Mouse (Mus musculus): Measurements from ENCODE around the gene Ippk. TPM values are rescaled to one million over a fixed set of nuclear protein-coding genes. Genes with fewer than 3 reads are reported as not detected.

Ippk gene
- 13.9 and 14.3 TPM in 2 replicates for polyA plus RNA-seq (2015; fragmentation: Nextera tagmentation; extraction: Ambion mirVana)

DNA sequence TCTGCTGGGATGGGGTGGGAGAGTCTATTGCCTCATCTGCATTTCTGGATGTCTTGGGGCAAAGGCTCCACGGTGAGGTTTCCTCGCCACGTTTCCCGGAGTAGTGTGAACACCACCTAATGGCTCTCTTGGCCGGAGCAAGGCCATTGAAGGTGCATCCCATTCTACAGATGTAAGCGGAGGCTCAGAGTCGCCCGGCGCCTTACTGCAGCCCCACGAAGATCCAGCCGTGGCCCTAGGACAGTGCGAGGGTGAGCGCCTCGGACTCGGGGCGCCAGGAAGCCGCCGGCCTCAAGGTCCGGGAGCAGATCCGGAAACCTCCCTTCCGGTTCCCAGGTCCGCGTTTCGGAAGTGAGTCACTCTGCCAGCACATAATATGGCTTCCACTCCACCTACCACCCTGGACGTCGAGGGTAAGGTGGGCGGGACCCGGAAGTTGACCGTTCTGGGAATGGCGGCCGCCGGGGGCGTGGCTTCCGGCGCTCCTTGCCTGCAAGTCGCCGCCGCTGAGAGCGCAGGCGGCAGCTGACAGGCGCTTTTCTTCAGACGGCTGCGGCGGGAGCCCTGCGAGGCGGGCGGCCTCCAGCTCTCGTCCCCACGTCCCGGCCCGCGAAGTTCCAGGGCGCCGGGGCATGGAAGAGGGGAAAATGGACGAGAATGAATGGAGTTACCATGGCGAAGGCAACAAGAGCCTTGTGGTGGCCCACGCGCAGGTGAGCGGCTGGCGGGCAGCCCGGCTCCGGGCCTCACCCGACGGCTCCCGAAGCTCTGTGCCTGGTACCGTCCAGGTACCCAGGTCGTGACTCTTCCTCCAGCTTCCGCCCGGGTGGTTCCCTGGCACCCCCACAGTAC is at the start of gene Ippk:
TSS of gene Ippk (plus strand) at position 496 of the 852 bp plus-strand sequence.
- under 1% methylated on average over 69 of the region's 69 CpGs for WGBS
- Histone ChIP-seq H3K4me1 (peaks cover 23% of the 10 kb centered on the region), H3K27me3 (no peaks in the 10 kb centered on the region), H3K4me2 (replicated peaks) (peak within 1 kb of the TSS; percentile 96), H3K36me3 (0 out of 2 replicates have a peak, but pooled peaks cover 4% of the 10 kb centered on the region), H3K9me3 (no peaks in the 10 kb centered on the region), H3K9ac (peak within 1 kb of the TSS; percentile 84), H3K4me3 (peak within 1 kb of the TSS; percentile 87), H3K27ac (peak within 1 kb of the TSS; percentile 72)
- ATAC-seq (ENCODE audit: low FRiP score, low read depth), result peak; percentile 99

- Histone ChIP-seq H3K4me1 (peaks cover 9% of the 10 kb centered on the region), H3K36me3 (peaks cover 61% of the 10 kb centered on the region), H3K27ac (peak overlapping the region; percentile 23; the same call in 1 of the 2 replicates), H3K9ac (peak overlapping the region; percentile 35; the same call in 1 of the 2 replicates), H3K4me2 (replicated peaks) (no peak overlapping the region), H3K27me3 (no peaks in the 10 kb centered on the region), H3K4me3 (no peak overlapping the region), H3K9me3 (no peaks in the 10 kb centered on the region)
- 15% methylated on average over 3 of the region's 3 CpGs for WGBS
- no peak for ATAC-seq (ENCODE audit: low FRiP score, low read depth)
Observed at GRCm38 (mm10) chr13:49371428-49371899, 49.6 kb upstream of the Ippk start.

DNA sequence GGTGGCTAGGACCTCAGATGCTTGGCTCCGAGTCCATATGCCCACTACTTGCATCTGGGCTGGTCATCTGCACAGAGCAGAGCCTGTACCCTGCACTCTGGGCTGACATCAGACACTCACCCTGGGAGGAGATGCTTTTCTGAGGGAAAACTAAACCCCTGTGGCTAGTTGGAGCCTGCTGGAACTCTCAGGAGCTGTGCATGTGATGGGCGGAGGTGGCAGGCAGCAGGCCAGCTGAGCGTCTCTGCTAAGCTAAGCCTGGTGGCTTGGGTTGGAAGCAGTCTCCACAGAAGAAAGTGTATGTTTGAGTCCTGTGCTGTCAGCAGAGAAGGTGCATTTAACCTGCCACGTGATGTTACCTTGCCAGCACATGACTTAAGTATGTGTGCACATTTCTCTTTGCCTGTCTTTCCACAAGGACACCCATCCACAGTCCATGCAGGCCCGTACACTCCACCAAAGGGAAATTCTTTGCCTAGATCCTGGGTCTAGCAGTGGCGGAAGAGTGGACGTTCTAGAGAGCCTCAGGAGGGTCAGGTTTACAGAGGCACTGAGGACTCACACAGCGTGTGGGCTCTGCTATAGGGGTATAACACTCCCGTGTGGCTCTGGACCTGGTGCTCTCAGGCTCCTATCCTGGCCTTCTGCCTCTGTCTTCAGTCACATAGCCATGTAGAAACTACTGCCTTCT is 48.5 kb upstream of the Ippk start:
- Histone ChIP-seq H3K4me2 (replicated peaks) (no peak overlapping the region), H3K9me3 (no peaks in the 10 kb centered on the region), H3K27me3 (no peaks in the 10 kb centered on the region), H3K4me3 (no peak overlapping the region), H3K9ac (no peak overlapping the region), H3K4me1 (peaks cover 9% of the 10 kb centered on the region), H3K36me3 (peaks cover 71% of the 10 kb centered on the region), H3K27ac (no peak overlapping the region)
- 88% methylated on average over 9 of the region's 9 CpGs for WGBS
- ATAC-seq (ENCODE audit: low FRiP score, low read depth), result no peak

DNA sequence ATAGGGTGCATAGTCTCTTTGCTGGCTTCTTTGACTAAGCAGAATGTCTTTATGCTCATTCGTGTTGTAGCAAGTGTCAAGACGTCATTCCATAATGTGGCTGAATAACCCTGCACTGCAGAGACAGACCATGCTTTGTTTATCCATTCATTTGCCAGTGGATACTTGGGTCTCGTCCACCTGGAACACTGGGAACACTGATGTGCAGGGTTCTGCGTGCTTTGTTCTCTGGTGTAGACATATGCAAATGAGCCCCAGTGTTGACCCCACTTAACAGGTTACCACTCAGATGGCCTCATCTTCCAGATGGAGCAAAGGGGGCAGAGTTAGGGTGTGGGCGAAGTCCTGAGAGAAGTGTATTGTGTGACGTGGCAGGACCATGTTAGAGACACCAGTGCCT is 46.7 kb upstream of the Ippk start:
- no peak overlapping the region for H3K27ac ChIP-seq
- H3K4me1 ChIP-seq, result peaks cover 9% of the 10 kb centered on the region
- H3K4me2 ChIP-seq (replicated peaks), result no peak overlapping the region
- WGBS, result 78% methylated on average over 6 of the region's 6 CpGs
- H3K9me3 ChIP-seq, result no peaks in the 10 kb centered on the region
- H3K9ac ChIP-seq, result no peak overlapping the region
- ATAC-seq (ENCODE audit: low FRiP score, low read depth), result no peak
- no peaks in the 10 kb centered on the region for H3K27me3 ChIP-seq
- no peak overlapping the region for H3K4me3 ChIP-seq
- H3K36me3 ChIP-seq, result peaks cover 86% of the 10 kb centered on the region

- peaks cover 9% of the 10 kb centered on the region for H3K4me1 ChIP-seq
- 78% methylated on average over 6 of the region's 6 CpGs for WGBS
- ATAC-seq (ENCODE audit: low FRiP score, low read depth), result no peak
- H3K27me3 ChIP-seq, result no peaks in the 10 kb centered on the region
- no peak overlapping the region for H3K4me3 ChIP-seq
- H3K4me2 ChIP-seq (replicated peaks), result no peak overlapping the region
- H3K9me3 ChIP-seq, result no peaks in the 10 kb centered on the region
- H3K9ac ChIP-seq, result no peak overlapping the region
- H3K36me3 ChIP-seq, result peaks cover 86% of the 10 kb centered on the region
- no peak overlapping the region for H3K27ac ChIP-seq
Observed at GRCm38 (mm10) chr13:49374730-49375129, 46.3 kb upstream of the Ippk start.

- Histone ChIP-seq H3K36me3 (peaks cover 89% of the 10 kb centered on the region), H3K27ac (no peak overlapping the region), H3K4me3 (no peak overlapping the region), H3K9me3 (no peaks in the 10 kb centered on the region), H3K9ac (no peak overlapping the region), H3K4me1 (no peaks in the 10 kb centered on the region), H3K4me2 (replicated peaks) (no peak overlapping the region), H3K27me3 (no peaks in the 10 kb centered on the region)
- no peak for ATAC-seq (ENCODE audit: low FRiP score, low read depth)
- 87% methylated on average over 6 of the region's 6 CpGs for WGBS
Observed at GRCm38 (mm10) chr13:49377608-49378007, 43.4 kb upstream of the Ippk start.

GRCm38 (mm10) chr13:49379301-49379700 is 41.7 kb upstream of the Ippk start:
- Histone ChIP-seq H3K4me3 (no peak overlapping the region), H3K4me2 (replicated peaks) (no peak overlapping the region), H3K9ac (no peak overlapping the region), H3K27ac (no peak overlapping the region), H3K4me1 (no peaks in the 10 kb centered on the region), H3K9me3 (no peaks in the 10 kb centered on the region), H3K27me3 (no peaks in the 10 kb centered on the region), H3K36me3 (peaks cover 100% of the 10 kb centered on the region)
- ATAC-seq (ENCODE audit: low FRiP score, low read depth), result no peak
- 96% methylated on average over 20 of the region's 20 CpGs for WGBS

DNA sequence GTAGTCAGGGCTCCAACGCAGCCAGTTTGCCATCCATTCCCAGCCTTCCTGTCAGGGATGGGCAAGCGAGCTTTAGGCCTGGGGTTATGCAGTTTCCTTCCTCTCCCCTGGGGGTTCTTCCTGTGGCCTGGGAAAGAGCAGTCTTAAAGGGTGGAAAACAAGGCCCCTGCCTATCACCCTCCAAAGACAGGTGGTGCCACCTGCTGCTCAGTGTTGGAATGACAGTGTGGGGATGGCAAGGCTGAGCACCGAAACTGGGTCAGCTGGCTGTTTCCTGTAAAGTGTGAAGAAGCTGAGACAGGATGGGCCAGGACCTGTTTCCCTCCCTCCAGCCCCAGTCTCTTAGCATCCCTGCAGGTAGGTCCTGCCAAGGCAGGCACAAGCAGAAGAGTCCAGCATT is 39.8 kb upstream of the Ippk start:
- no peaks in the 10 kb centered on the region for H3K4me1 ChIP-seq
- 0 out of 2 replicates have a peak, but pooled peaks have one; percentile 32 for ATAC-seq (ENCODE audit: low FRiP score, low read depth)
- peaks cover 97% of the 10 kb centered on the region for H3K36me3 ChIP-seq
- H3K9me3 ChIP-seq, result no peaks in the 10 kb centered on the region
- H3K27me3 ChIP-seq, result no peaks in the 10 kb centered on the region
- no peak overlapping the region for H3K4me3 ChIP-seq
- H3K27ac ChIP-seq, result no peak overlapping the region
- H3K9ac ChIP-seq, result no peak overlapping the region
- WGBS, result 26% methylated on average over 3 of the region's 3 CpGs
- H3K4me2 ChIP-seq (replicated peaks), result no peak overlapping the region

DNA sequence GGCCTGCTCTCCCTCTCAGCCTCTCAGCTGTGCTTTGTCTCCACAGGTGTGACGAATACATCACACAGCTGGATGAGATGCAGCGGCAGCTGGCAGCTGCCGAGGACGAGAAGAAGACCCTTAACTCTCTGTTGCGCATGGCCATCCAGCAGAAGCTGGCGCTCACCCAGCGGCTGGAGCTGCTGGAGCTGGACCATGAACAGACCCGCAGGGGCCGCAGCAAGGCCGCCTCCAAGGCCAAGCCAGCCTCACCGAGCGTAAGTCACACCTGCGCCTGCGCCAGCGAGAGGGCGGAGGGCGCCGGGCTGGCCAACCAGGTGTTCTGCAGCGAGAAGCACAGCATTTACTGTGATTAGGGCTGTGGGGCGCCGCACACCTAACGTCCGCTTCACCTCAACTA is 38.1 kb upstream of the Ippk start:
- no peak overlapping the region for H3K4me2 ChIP-seq (replicated peaks)
- peaks cover 89% of the 10 kb centered on the region for H3K36me3 ChIP-seq
- H3K9ac ChIP-seq, result no peak overlapping the region
- no peaks in the 10 kb centered on the region for H3K27me3 ChIP-seq
- H3K27ac ChIP-seq, result no peak overlapping the region
- no peak overlapping the region for H3K4me3 ChIP-seq
- WGBS, result 92% methylated on average over 23 of the region's 23 CpGs
- no peaks in the 10 kb centered on the region for H3K4me1 ChIP-seq
- no peak for ATAC-seq (ENCODE audit: low FRiP score, low read depth)
- no peaks in the 10 kb centered on the region for H3K9me3 ChIP-seq

DNA sequence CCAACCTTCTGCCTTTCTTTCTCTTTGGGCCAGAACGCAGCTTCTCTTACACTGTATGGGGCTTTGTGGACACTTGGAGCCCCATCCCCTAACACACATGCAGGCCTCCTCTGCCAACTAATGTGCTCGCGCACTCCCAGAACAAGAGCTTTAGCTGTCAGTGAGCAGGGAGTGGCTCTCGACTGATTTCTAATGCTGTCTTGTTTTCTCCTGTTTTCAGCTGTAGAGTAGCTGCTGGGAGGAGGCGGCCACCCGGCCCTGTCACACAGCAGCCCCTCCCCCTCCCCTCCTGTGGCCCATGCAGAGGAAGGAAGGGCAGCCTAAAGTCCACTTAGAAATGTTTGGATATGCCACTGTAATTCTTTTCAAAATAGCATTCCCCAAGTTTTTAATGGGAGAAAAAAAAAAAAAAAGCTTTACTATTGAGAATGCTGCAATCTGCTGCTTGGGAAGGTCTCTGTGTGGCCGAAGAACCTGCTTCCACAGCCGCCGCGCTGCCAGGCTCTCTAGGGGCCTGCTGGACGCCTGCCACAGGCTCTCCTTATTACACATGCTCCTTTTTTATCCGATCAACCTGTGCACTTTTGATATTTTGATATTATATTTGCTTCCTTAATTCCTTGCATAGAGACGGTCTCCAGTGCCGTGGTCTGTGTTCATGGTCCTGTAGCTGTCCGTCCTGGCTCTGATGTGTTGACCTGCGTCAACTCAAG is 36.1 kb upstream of the Ippk start:
- Histone ChIP-seq H3K9ac (no peak overlapping the region), H3K36me3 (peaks cover 76% of the 10 kb centered on the region), H3K4me1 (no peaks in the 10 kb centered on the region), H3K9me3 (no peaks in the 10 kb centered on the region), H3K4me3 (no peak overlapping the region), H3K4me2 (replicated peaks) (no peak overlapping the region), H3K27ac (no peak overlapping the region), H3K27me3 (no peaks in the 10 kb centered on the region)
- ATAC-seq (ENCODE audit: low FRiP score, low read depth), result no peak
- 86% methylated on average over 16 of the region's 16 CpGs for whole genome bisulfite sequencing

- Histone ChIP-seq H3K27me3 (no peaks in the 10 kb centered on the region), H3K9me3 (no peaks in the 10 kb centered on the region), H3K4me3 (no peak overlapping the region), H3K36me3 (peaks cover 22% of the 10 kb centered on the region), H3K27ac (no peak overlapping the region), H3K4me2 (replicated peaks) (no peak overlapping the region), H3K9ac (no peak overlapping the region), H3K4me1 (no peaks in the 10 kb centered on the region)
- 95% methylated on average over 2 of the region's 2 CpGs for WGBS
- no peak for ATAC-seq (ENCODE audit: low FRiP score, low read depth)
Observed at GRCm38 (mm10) chr13:49391374-49391773, 29.7 kb upstream of the Ippk start.

- Histone ChIP-seq H3K27ac (no peak overlapping the region), H3K27me3 (no peaks in the 10 kb centered on the region), H3K4me3 (no peak overlapping the region), H3K4me2 (replicated peaks) (no peak overlapping the region), H3K9ac (no peak overlapping the region), H3K36me3 (peaks cover 13% of the 10 kb centered on the region), H3K4me1 (no peaks in the 10 kb centered on the region), H3K9me3 (no peaks in the 10 kb centered on the region)
- no peak for ATAC-seq (ENCODE audit: low FRiP score, low read depth)
- 90% methylated on average over 1 of the region's 1 CpGs for WGBS
Observed at GRCm38 (mm10) chr13:49393579-49393978, 27.5 kb upstream of the Ippk start.

Measured in limb, embryonic 13.5 days (tissue).